Mouse (Mus musculus) right cerebral cortex, postnatal 4 days (tissue): ENCODE measurements around the gene Rwdd4a.

Source experiments
- DNase-seq: peaks from one replicate; pipeline ENCODE4 v3.0.0-alpha.2; 2022

Rwdd4a gene

GRCm38 (mm10) chr8:47590400-47590799 lies 56.9 kb downstream of the Rwdd4a start:
- no peak for DNase-seq

GRCm38 (mm10) chr8:47600664-47601063 lies 67.2 kb downstream of the Rwdd4a start:
- DNase-seq, result no peak
